7 mouse cellular contexts compared by ENCODE assay signal in genomic region chr1:169968792-169969515, GRCm38 (mm10). TPM values are rescaled to one million over a fixed set of nuclear protein-coding genes. Genes with fewer than 3 reads are reported as not detected.
DNase-seq lines count a peak whose midpoint lies in the region; ATAC-seq lines count a peak whose summit lies in the region.

TSS of gene Hsd17b7 (minus strand) at chr1:169969241.

- no peaks in the 10 kb centered on the region for H3K9me3 ChIP-seq in intestine, embryonic 15.5 days
- H3K9me3 ChIP-seq in midbrain, embryonic 10.5 days (replicated peaks), result no peaks in the 10 kb centered on the region

- DNase-seq in adrenal gland, adult 2 months, result peak; percentile 99
- DNase-seq in embryo, embryonic 11.5 days (ENCODE audit: low read depth, low spot score), result peak; percentile 98
- DNase-seq in gastrocnemius, postnatal 36 days, result peak; percentile 95 to 98
- peak; percentile 98 to 100 for DNase-seq in left cerebral cortex, postnatal 25 days (ENCODE audit: low spot score in 2 of 2)
- DNase-seq in midbrain, embryonic 10.5 days (ENCODE audit: low spot score), result peak; percentile 99
- DNase-seq in right cerebral cortex, postnatal 4 days, result peak; percentile 96

- H3K9ac ChIP-seq in intestine, embryonic 15.5 days, result peak within 1 kb of the TSS; percentile 41

- peak within 1 kb of the TSS; percentile 78 for H3K27ac ChIP-seq in intestine, embryonic 15.5 days
- peak within 1 kb of the TSS; percentile 88 for H3K27ac ChIP-seq in midbrain, embryonic 10.5 days (replicated peaks)

- H3K4me2 ChIP-seq in intestine, embryonic 15.5 days (replicated peaks), result peak within 1 kb of the TSS; percentile 73

- H3K4me3 ChIP-seq in intestine, embryonic 15.5 days (replicated peaks), result peak within 1 kb of the TSS; percentile 62
- H3K4me3 ChIP-seq in midbrain, embryonic 10.5 days, result peak within 1 kb of the TSS; percentile 75

- ATAC-seq in intestine, embryonic 15.5 days, result peak; percentile 100

- under 1% methylated on average over 48 of the region's 48 CpGs for WGBS in intestine, embryonic 15.5 days
- 2% methylated on average over 48 of the region's 48 CpGs for WGBS in midbrain, embryonic 10.5 days

- H3K4me1 ChIP-seq in intestine, embryonic 15.5 days (replicated peaks), result no peaks in the 10 kb centered on the region
- H3K4me1 ChIP-seq in midbrain, embryonic 10.5 days, result peaks cover 24% of the 10 kb centered on the region

- peaks cover 5% of the 10 kb centered on the region; the same call in 1 of the 2 replicates for H3K36me3 ChIP-seq in intestine, embryonic 15.5 days
- H3K36me3 ChIP-seq in midbrain, embryonic 10.5 days, result peaks cover 34% of the 10 kb centered on the region

- intact Hi-C loops in gastrocnemius, postnatal 36 days (cut with DNase I), result loop anchor here (5.0 kb wide), 1 partner anchor 168 kb away; no protein-coding TSS in a partner anchor
- intact Hi-C loops in left cerebral cortex, postnatal 25 days (cut with DNase I), result loop anchor here (2.0 kb wide), 1 partner anchor 168 kb away; no protein-coding TSS in a partner anchor

- no peaks in the 10 kb centered on the region for H3K27me3 ChIP-seq in intestine, embryonic 15.5 days (replicated peaks)
- no peaks in the 10 kb centered on the region for H3K27me3 ChIP-seq in midbrain, embryonic 10.5 days (ENCODE audit: low read depth, poor library complexity, severe bottlenecking)

RNA-seq across cellular contexts. Expression of gene Hsd17b7, which starts in this region (rescaled TPM):
- total RNA-seq in adrenal gland, adult 2 months (2021), result 100 to 1,000 TPM in 1 of 2 experiments, 10 to 100 TPM in 1; 11.0 to 126 TPM
- 4.6 and 10.8 TPM in 2 replicates for polyA plus RNA-seq in adrenal gland, adult 2 months (2012; rRNA removed)
- total RNA-seq in gastrocnemius, postnatal 36 days (2021), result 1 to 10 TPM; 2.9 to 4.1 TPM
- 21.7 and 27.1 TPM in 2 replicates for polyA plus RNA-seq in intestine, embryonic 15.5 days (2015; fragmentation: Nextera tagmentation; extraction: Ambion mirVana)
- total RNA-seq in left cerebral cortex, postnatal 25 days (2021), result 10 to 100 TPM; 15.7 to 19.4 TPM
- 26.0 and 29.6 TPM in 2 replicates for polyA plus RNA-seq in midbrain, embryonic 10.5 days (2016; fragmentation: Nextera tagmentation; extraction: Ambion mirVana)

Comparison
In these comparisons a context has a peak if more than half of its experiments do, and no peak if none do; other contexts are left out.
1. Peak in every context shown above with its lines: DNase-seq, ATAC-seq, H3K4me3 ChIP-seq and H3K27ac ChIP-seq.